Mouse (Mus musculus): ENCODE results near the gene Slc9c1. TPM values are rescaled to one million over a fixed set of nuclear protein-coding genes. Genes with fewer than 3 reads are reported as not detected.

The Slc9c1 gene
- not detected in 2 replicates for polyA plus RNA-seq (2015; fragmentation: Nextera tagmentation; extraction: Ambion mirVana)

GRCm38 (mm10) chr16:45535009-45535408 is at the start of gene Slc9c1:
Gene Slc9c1 (plus strand): TSS chr16:45535309.

GRCm38 (mm10) chr16:45492927-45493326 is 42.2 kb upstream of the Slc9c1 start, which contains the start of gene Gm609:
Gene Gm609 (minus strand): TSS chr16:45492969.

GRCm38 (mm10) chr16:45531950-45532349 is 3.2 kb upstream of the Slc9c1 start, which contains the start of gene Gm17783:
Gene Gm17783 (minus strand): TSS chr16:45532050.

GRCm38 (mm10) chr16:45610267-45610666 is 75.2 kb downstream of the Slc9c1 start, which contains the start of gene Gcsam:
Gene Gcsam (plus strand): TSS chr16:45610380.

GRCm38 (mm10) chr16:45653934-45654332 is 118.8 kb downstream of the Slc9c1 start, which contains the start of gene BC016579:
Gene BC016579 (minus strand): TSS chr16:45654068.

Other genes starting within 250 kb of the Slc9c1 start
- 69.9 and 79.3 TPM in 2 replicates for gene Cd200, start 126.3 kb upstream of the Slc9c1 start, polyA plus RNA-seq (2015; fragmentation: Nextera tagmentation; extraction: Ambion mirVana)
- gene Gm609, start 42.3 kb upstream of the Slc9c1 start, polyA plus RNA-seq (2015; fragmentation: Nextera tagmentation; extraction: Ambion mirVana) = not detected in 2 replicates
- not detected in 2 replicates for gene Gm17783, start 3.3 kb upstream of the Slc9c1 start, polyA plus RNA-seq (2015; fragmentation: Nextera tagmentation; extraction: Ambion mirVana)
- 3.7 and 5.3 TPM in 2 replicates for gene Gcsam, start 75.1 kb downstream of the Slc9c1 start, polyA plus RNA-seq (2015; fragmentation: Nextera tagmentation; extraction: Ambion mirVana)
- 0.30 and 0.36 TPM in 2 replicates for gene BC016579, start 118.8 kb downstream of the Slc9c1 start, polyA plus RNA-seq (2015; fragmentation: Nextera tagmentation; extraction: Ambion mirVana)
- 0.11 and 0.19 TPM in 2 replicates for gene Tmprss7, start 158.3 kb downstream of the Slc9c1 start, polyA plus RNA-seq (2015; fragmentation: Nextera tagmentation; extraction: Ambion mirVana)
- 0.34 and 0.41 TPM in 2 replicates for gene Tagln3, start 189.3 kb downstream of the Slc9c1 start, polyA plus RNA-seq (2015; fragmentation: Nextera tagmentation; extraction: Ambion mirVana)
- 23.7 and 24.9 TPM in 2 replicates for gene Abhd10, start 207.6 kb downstream of the Slc9c1 start, polyA plus RNA-seq (2015; fragmentation: Nextera tagmentation; extraction: Ambion mirVana)

Data from spleen, postnatal 0 days (tissue).